Mouse (Mus musculus): ENCODE measurements around the gene Gm20671.
"Not testable (repeated sequence)": the region's sequence is repeated elsewhere in the genome, so short reads cannot be mapped to it uniquely, and the experiment has no call there.

Gm20671 gene

DNA sequence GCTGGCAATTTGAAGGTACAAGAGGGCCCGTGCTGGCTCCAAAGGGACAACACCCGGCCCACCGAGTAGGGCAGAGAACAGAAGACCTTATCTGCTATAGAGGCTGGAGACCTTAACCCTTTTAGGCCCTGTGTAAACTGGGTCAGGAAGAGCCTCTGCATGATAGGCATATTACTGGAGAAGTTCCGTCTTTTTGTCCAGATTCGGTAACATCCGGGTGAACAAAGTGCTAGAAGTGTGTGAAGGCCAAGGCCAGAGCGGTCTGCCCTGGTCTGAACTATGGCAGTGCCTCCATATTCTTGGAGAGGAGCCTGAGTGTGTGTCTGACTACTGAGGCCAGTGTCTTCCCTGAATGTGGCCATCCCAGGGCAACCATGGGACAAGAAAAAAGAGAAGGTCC is at the start of gene Gm20671:
Gene Gm20671 (minus strand): TSS at position 101 of the 400 bp plus-strand sequence.
- DNase-seq (ENCODE audit: low spot score in 2 of 2): no peak

DNA sequence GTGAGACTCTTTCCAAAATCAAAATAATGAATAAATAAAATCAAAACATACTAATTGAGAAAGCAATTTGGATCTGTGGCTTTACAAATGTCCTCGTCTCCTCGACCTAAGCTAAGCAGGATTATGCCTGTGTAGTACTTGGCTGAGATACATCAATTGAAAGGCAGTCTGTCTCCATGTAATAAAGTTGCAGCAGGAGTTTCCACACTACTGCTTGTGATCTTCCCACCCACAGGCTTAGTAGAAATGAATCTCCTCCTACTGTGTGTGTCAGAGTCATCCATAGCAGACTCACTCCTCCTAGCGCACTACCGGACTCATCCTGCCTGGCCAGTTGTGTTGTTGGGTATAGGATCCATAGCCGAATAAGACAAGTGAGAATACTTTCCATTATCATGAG is 45.4 kb upstream of the Gm20671 start:
- DNase-seq (ENCODE audit: low spot score in 2 of 2): no peak

- DNase-seq (ENCODE audit: low spot score in 2 of 2): no peak
Measured at GRCm38 (mm10) chr5:32869389-32870024, 42.6 kb upstream of the Gm20671 start.

DNA sequence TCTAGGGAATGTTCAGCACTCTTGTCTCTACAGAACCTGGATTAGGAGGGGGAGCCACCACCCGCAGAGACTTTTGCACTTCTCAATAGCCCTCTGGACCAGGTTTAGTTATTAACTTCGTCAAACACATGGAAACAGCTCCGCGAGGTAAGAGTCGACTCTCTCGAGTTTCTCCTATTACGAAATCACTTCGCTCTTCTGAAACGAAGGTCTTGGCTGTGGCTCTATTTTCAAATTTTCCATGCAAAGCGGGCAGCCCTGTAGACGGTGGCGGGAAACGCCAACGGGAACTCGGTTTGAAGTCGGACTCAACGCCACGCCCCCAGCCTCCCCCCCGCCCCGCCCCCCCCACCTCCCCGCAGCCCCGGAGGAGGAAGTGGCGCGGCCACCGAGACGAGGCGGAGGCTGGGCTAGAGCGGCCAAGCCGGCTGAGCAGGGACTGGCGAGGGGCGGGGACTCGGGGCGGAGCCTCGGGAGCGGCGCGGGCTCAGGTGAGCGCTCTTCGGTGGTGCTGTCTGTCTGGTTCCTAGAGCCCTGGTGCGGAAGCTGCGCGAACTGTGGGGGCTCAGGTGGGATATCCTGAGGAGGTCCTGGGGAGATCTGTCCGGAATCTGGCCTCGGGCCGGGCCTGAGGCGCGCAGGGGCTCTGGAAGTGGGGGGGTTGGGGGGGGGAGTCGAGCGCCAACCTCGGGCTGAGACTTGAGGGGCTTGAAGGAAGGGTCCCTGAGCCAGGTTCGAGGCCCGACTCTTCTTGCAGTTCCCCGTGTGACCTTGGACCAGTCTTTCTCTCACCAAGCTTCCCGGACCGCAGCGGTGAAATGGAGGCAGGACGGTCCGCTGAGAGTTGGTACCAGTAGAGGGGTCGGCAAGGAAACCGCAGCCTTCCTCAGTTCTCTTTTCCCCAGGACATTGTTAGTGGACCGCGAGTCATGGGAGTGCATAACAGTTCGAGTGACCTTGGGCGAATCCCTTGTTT is 36.6 kb upstream of the Gm20671 start, which contains the start of gene Depdc5:
Gene Depdc5 (plus strand): TSS at position 449 of the 976 bp plus-strand sequence.
- peak; percentile 82 to 88 for DNase-seq (ENCODE audit: low spot score in 2 of 2)

DNA sequence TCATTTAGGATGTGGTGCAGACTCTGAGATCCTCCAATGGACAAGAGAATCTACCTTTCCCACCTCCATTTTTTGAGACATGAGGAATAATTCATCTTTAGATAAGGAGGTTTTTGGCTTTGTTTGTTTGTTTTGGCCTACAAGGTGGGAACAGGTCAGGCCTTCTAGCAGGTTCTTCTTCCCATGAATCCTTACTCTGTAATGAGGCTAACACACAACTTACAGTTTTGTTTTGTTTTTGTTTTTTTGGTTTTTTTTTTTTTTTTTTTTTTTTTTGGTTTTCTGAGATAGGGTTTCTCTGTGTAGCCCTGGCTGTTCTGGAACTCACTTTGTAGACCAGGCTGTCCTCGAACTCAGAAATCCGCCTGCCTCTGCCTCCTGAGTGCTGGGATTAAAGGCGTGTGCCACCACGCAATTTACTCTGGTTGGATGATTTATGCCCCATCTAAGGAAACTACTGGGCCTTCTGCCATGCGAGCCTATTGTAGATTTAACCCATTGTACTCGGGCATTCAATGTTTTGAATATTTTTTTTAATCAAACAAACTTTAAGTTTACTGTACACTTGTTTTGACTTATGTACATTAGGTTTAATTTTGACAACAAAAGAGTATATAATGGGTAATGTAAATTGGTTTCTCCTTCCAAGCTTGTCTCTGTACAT is 35.7 kb upstream of the Gm20671 start:
- DNase-seq (ENCODE audit: low spot score in 2 of 2): no peak

- no peak for DNase-seq (ENCODE audit: low spot score in 2 of 2)
Measured at GRCm38 (mm10) chr5:32861082-32861481, 34.2 kb upstream of the Gm20671 start.

DNA sequence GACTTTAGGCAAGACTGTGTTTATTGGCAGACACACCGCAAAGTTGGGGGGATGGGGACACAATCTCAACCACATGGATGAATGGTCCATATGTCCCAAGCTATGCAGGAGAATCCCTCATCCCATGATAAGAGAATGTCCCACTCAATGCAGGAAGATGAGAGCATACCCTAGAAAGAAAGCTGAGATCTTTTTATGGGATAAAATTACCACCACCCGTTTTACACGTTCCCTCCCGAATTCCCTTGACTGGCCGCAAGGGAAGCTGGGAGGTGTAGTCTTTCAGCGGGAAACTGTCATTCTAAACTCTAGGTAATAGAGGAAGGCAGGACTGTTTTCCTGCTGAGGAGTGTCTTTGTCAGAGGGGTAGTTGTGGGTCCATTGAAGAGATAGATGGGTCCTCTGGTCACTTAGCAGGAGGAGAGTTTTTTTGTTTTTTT is 30.9 kb upstream of the Gm20671 start:
- peak in 1 of 2 experiments; percentile 34 for DNase-seq (ENCODE audit: low spot score in 2 of 2)

DNA sequence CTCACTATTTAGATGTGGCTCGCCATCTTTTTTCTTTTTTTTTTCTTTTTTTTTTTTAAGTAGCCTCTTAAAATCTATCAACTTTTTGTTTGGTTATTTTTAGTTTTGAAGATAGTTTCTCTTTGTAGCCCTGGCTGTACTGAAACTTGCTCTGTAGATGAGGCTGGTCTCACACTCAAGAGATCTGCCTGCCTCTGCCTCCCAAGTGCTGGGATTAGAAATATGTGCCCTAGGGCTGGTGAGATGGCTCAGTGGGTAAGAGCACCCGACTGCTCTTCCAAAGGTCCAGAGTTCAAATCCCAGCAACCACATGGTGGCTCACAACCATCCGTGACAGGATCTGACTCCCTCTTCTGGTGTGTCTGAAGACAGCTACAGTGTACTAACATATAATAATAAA is 28.4 kb upstream of the Gm20671 start:
- not testable (repeated sequence) for DNase-seq (ENCODE audit: low spot score in 2 of 2)

DNA sequence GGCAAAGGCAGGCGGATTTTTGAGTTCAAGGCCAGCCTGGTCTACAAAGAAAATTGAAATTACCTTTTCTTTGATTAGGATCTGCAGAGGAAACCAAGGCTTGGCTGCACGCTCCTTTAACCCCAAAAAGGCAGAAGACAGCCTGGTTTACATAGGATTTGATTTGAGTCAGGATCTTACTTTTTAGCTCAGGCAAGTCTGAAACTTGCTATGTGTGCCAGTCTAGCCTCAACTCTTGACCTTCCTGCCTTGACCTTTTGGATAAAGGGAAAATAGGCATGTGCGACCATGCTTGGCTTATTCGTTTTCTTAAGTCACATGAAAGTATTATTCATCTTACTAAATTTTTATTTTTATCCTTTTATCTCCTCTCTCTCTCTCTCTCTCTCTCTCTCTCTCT is 27.9 kb upstream of the Gm20671 start:
- no peak for DNase-seq (ENCODE audit: low spot score in 2 of 2)

DNA sequence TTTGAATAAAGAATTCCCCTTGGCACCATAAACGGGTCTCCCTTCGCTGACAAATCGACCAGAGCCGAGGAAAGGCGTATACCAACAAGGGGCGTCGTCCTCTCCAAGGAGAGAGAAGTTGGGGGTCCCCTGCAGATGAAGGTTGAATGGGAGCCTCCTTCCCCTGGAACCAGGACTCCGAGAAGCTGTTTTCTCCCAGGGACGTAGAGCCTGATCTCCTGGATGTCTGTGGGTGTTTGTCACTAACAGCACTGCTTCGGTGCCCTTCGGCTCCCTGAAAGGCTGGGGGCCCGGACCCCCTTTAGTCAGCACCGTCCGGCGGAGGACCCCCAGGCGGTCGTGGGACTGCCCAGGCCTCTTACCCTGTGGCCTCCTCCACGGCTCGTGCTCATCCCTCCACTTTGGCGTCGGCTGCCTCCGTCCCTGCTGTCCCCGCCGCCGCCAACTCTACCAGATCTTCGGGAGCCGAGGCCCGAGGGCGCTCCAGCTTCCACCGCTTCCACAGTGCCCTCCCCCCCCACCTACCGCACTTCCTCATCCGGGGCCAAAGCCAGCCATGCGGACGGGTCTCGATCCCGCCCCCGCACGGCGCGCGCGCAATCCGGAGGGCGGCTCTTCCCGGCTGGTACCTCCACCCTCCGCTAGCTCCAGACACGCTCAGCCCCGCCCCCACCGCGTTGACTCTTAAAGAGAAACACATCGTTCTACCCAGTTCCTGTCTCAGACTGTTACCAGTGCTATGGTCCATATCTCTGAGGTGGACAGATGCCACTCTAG is 27.0 kb upstream of the Gm20671 start, which contains the start of gene Prr14l:
Gene Prr14l (minus strand): TSS at position 526 of the 777 bp plus-strand sequence.
- peak; percentile 98 to 99 for DNase-seq (ENCODE audit: low spot score in 2 of 2)

GRCm38 (mm10) chr5:32852026-32852425 is 25.1 kb upstream of the Gm20671 start:
- DNase-seq (ENCODE audit: low spot score in 2 of 2): no peak

- DNase-seq (ENCODE audit: low spot score in 2 of 2): not testable (repeated sequence)
Measured at GRCm38 (mm10) chr5:32849580-32849979, 22.7 kb upstream of the Gm20671 start.

- no peak for DNase-seq (ENCODE audit: low spot score in 2 of 2)
Measured at GRCm38 (mm10) chr5:32849178-32849577, 22.3 kb upstream of the Gm20671 start.

GRCm38 (mm10) chr5:32840029-32840428 is 13.1 kb upstream of the Gm20671 start:
- DNase-seq (ENCODE audit: low spot score in 2 of 2): no peak

- DNase-seq (ENCODE audit: low spot score in 2 of 2): no peak
Measured at GRCm38 (mm10) chr5:32836976-32837375, 10.1 kb upstream of the Gm20671 start.

DNA sequence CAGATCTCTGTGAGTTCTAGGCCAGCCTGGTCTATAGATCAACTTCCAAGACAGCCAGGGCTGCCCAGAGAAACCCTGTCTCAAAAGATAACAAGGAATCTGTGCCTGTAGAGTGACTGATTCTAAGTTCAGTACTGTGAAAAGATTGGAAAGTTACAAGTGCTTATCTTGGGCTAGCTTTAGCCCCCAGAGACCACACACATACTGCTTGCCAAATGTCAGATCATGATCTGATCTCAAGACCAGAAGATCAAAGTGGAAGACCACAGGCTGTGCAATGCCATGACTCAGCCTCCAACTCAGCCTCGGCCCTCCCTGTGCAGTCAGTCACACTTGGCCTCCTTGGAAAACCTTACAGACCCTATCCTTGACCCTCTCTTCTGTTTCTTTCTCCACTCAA is 7.6 kb upstream of the Gm20671 start:
- no peak for DNase-seq (ENCODE audit: low spot score in 2 of 2)

DNA sequence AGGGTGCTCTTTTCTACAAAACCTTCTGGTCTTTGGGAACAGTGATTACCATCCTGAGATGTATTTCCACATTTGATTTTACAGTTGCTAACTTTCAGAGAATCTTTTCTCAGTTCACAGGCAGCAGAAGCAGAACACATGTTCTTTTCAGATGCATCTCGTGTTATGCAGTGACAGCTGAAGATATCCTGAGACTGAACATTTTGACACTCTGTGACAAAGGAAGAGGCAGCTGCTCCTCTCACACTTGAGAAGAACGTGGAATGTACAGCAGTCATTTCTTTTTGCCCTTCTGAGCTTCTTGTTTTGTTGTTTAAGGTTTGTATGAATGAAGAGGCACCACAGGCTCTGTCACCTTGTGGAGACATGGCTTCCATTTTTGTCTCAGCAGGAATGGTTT is 3.1 kb upstream of the Gm20671 start:
- DNase-seq (ENCODE audit: low spot score in 2 of 2): no peak

- DNase-seq (ENCODE audit: low spot score in 2 of 2): not testable (repeated sequence)
Measured at GRCm38 (mm10) chr5:32828766-32829165, 1.9 kb upstream of the Gm20671 start.

DNA sequence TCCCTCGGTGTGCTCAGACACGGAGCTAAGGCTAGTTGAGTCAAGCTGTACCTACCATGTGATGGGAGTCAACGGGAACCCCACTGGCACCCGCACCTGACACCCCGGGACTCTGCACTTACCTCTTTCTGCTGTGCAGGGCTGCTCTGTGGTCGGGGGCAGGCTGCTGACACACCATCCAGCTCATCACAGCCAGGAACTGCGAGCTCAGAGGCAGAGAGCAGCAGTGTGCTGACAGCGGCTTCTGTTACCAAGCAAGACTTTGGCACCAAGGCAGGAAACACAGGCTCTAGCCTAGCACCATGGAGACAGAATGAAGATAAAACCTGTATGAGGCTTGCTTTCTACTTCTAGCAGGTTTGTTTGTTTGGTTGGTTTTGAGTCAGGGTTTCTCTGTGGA is 6.4 kb downstream of the Gm20671 start:
- DNase-seq (ENCODE audit: low spot score in 2 of 2): no peak

- DNase-seq (ENCODE audit: low spot score in 2 of 2): no peak
Measured at GRCm38 (mm10) chr5:32815396-32815795, 11.5 kb downstream of the Gm20671 start.

DNA sequence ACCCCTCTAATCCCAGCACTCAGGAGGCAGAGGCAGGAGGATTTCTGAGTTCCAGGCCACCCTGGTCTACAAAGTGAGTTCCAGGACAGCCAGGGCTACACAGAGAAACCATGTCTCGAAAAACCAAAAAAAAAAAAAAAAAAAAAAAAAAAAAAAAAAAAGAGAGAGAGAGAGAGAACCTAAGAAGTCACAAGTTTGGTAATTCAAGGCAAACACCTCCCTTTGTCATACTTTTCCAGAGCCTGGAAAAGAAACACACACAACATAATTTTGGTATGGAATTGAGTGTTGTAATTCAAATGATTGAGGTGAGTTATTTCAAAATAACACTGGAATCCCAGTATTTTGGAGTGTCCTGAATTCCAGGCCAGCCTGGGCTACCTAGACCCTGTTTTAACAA is 40.5 kb downstream of the Gm20671 start:
- DNase-seq (ENCODE audit: low spot score in 2 of 2): not testable (repeated sequence)
